Mouse (Mus musculus) heart, embryonic 13.5 days (tissue): ENCODE measurements around the gene Syne1. TPM values are rescaled to one million over a fixed set of nuclear protein-coding genes. Genes with fewer than 3 reads are reported as not detected.

Experiments
- ATAC-seq: fragments of 200-750 bp; cut with Nextera tagmentation; 2 replicates; pipeline ENCODE4 v1.8.0; 2017; ENCODE audit warnings: moderate TSS enrichment; ENCODE audit not compliant: insufficient number of reproducible peaks, low FRiP score, low TSS enrichment; ENCODE audit errors: extremely low read depth
- H3K27ac ChIP-seq: fragments of 300-500 bp; sonication (generic); replicated peaks from 2 replicates; pipeline ENCODE4 v1.5.1; 2015; ENCODE audit warnings: moderate library complexity, mild to moderate bottlenecking, inconsistent platforms
- H3K27me3 ChIP-seq: fragments of 300-500 bp; sonication (generic); replicated peaks from 2 replicates; pipeline ENCODE4 v1.6.1; 2015; ENCODE audit warnings: mild to moderate bottlenecking, inconsistent platforms
- H3K36me3 ChIP-seq: fragments of 300-500 bp; sonication (generic); 2 replicates; pipeline ENCODE4 v1.6.1; 2015; ENCODE audit warnings: mild to moderate bottlenecking, inconsistent platforms
- H3K4me1 ChIP-seq: fragments of 300-500 bp; sonication (generic); 2 replicates; pipeline ENCODE4 v1.6.1; 2015; ENCODE audit warnings: inconsistent platforms
- H3K4me2 ChIP-seq: fragments of 300-500 bp; sonication (generic); 2 replicates; pipeline ENCODE4 v1.6.1; 2015; ENCODE audit warnings: inconsistent platforms, mild to moderate bottlenecking, moderate library complexity
- H3K4me3 ChIP-seq: fragments of 300-500 bp; sonication (generic); 2 replicates; pipeline ENCODE4 v1.5.1; 2015; ENCODE audit warnings: moderate library complexity, mild to moderate bottlenecking, inconsistent platforms
- H3K9ac ChIP-seq: fragments of 300-500 bp; sonication (generic); 2 replicates; pipeline ENCODE4 v1.6.1; 2015; ENCODE audit warnings: inconsistent platforms, mild to moderate bottlenecking, moderate library complexity
- H3K9me3 ChIP-seq: fragments of 300-500 bp; sonication (generic); 2 replicates; pipeline ENCODE4 v1.6.1; 2016; ENCODE audit warnings: inconsistent platforms
- WGBS: fragments of 180-500 bp; shearing (Covaris S2); methylation state at CpG from one replicate; pipeline ENCODE4 v1.1.7; 2015; ENCODE audit warnings: mixed read lengths; 5-methylcytosine and 5-hydroxymethylcytosine counted together
- polyA plus RNA-seq: library from polyadenylated mRNA; unstranded; fragments of >200 nt; fragmentation: Nextera tagmentation; extraction: Ambion mirVana; gene quantifications from 2 replicates; pipeline ENCODE4 v1.2.1, GENCODE M21; 2015

The Syne1 gene
- polyA plus RNA-seq, 1 experiment from 2014 or later = 14.6 TPM

GRCm38 (mm10) chr10:5488097-5488496 lies 63.2 kb downstream of the Syne1 start:
- ATAC-seq = no peak
- Histone ChIP-seq H3K4me1 (no peaks in the 10 kb centered on the region), H3K27me3 (no peaks in the 10 kb centered on the region), H3K4me2 (no peak overlapping the region), H3K9me3 (no peaks in the 10 kb centered on the region), H3K4me3 (no peak overlapping the region), H3K9ac (no peak overlapping the region), H3K27ac (no peak overlapping the region), H3K36me3 (no peaks in the 10 kb centered on the region)
- 31% methylated on average over 5 of the region's 5 CpGs for WGBS

GRCm38 (mm10) chr10:5480552-5481550 lies 70.4 kb downstream of the Syne1 start:
- H3K9ac ChIP-seq = no peak overlapping the region

GRCm38 (mm10) chr10:5480097-5480496 lies 71.2 kb downstream of the Syne1 start:
- ATAC-seq = no peak
- H3K9ac ChIP-seq = no peak overlapping the region
- H3K27ac ChIP-seq = no peak overlapping the region
- no peaks in the 10 kb centered on the region for H3K36me3 ChIP-seq
- H3K4me3 ChIP-seq = no peak overlapping the region
- 48% methylated on average over 5 of the region's 6 CpGs for WGBS
- no peaks in the 10 kb centered on the region for H3K4me1 ChIP-seq
- H3K9me3 ChIP-seq = no peaks in the 10 kb centered on the region
- H3K27me3 ChIP-seq = 0 out of 2 replicates have a peak, but pooled peaks cover 3% of the 10 kb centered on the region
- H3K4me2 ChIP-seq = no peak overlapping the region

More at GRCm38 (mm10) chr10:5480552-5481550, 70.4 kb downstream of the Syne1 start:
- H3K9me3 ChIP-seq = no peaks in the 10 kb centered on the region
- H3K27me3 ChIP-seq = 0 out of 2 replicates have a peak, but pooled peaks cover 3% of the 10 kb centered on the region
- 62% methylated on average over 9 of the region's 9 CpGs for whole genome bisulfite sequencing
- H3K36me3 ChIP-seq = no peaks in the 10 kb centered on the region
- ATAC-seq = no peak
- no peak overlapping the region for H3K27ac ChIP-seq
- H3K4me1 ChIP-seq = no peaks in the 10 kb centered on the region
- H3K4me2 ChIP-seq = no peak overlapping the region
- no peak overlapping the region for H3K4me3 ChIP-seq

- Histone ChIP-seq H3K36me3 (no peaks in the 10 kb centered on the region), H3K9me3 (no peaks in the 10 kb centered on the region), H3K4me3 (no peak overlapping the region), H3K4me2 (no peak overlapping the region), H3K4me1 (no peaks in the 10 kb centered on the region), H3K27me3 (no peaks in the 10 kb centered on the region), H3K9ac (no peak overlapping the region), H3K27ac (no peak overlapping the region)
- no peak for ATAC-seq
- 74% methylated on average over 2 of the region's 2 CpGs for WGBS
Observed at GRCm38 (mm10) chr10:5468638-5469037, 82.6 kb downstream of the Syne1 start.

GRCm38 (mm10) chr10:5453830-5454229 lies 97.5 kb downstream of the Syne1 start:
- H3K4me1 ChIP-seq = no peaks in the 10 kb centered on the region
- H3K36me3 ChIP-seq = no peaks in the 10 kb centered on the region
- H3K27ac ChIP-seq = no peak overlapping the region
- no peak overlapping the region for H3K4me2 ChIP-seq
- H3K27me3 ChIP-seq = no peaks in the 10 kb centered on the region
- H3K9ac ChIP-seq = no peak overlapping the region
- no peak for ATAC-seq
- H3K4me3 ChIP-seq = no peak overlapping the region
- H3K9me3 ChIP-seq = no peaks in the 10 kb centered on the region

- Histone ChIP-seq H3K4me1 (no peaks in the 10 kb centered on the region), H3K9ac (no peak overlapping the region), H3K36me3 (no peaks in the 10 kb centered on the region), H3K9me3 (no peaks in the 10 kb centered on the region), H3K27ac (no peak overlapping the region), H3K27me3 (no peaks in the 10 kb centered on the region), H3K4me3 (no peak overlapping the region), H3K4me2 (no peak overlapping the region)
- ATAC-seq = no peak
- WGBS = 79% methylated on average over 2 of the region's 2 CpGs
Observed at GRCm38 (mm10) chr10:5449944-5450343, 101.3 kb downstream of the Syne1 start.

- WGBS = 67% methylated on average over 4 of the region's 4 CpGs
- no peak overlapping the region for H3K4me2 ChIP-seq
- H3K4me3 ChIP-seq = no peak overlapping the region
- no peak overlapping the region for H3K9ac ChIP-seq
- H3K27ac ChIP-seq = no peak overlapping the region
- H3K36me3 ChIP-seq = no peaks in the 10 kb centered on the region
- no peaks in the 10 kb centered on the region for H3K27me3 ChIP-seq
- no peaks in the 10 kb centered on the region for H3K9me3 ChIP-seq
- ATAC-seq = no peak
- H3K4me1 ChIP-seq = no peaks in the 10 kb centered on the region
Observed at GRCm38 (mm10) chr10:5447950-5448716, 103.1 kb downstream of the Syne1 start.

- Histone ChIP-seq H3K9ac (no peak overlapping the region), H3K36me3 (no peaks in the 10 kb centered on the region), H3K9me3 (no peaks in the 10 kb centered on the region), H3K4me3 (no peak overlapping the region), H3K27ac (no peak overlapping the region), H3K4me1 (no peaks in the 10 kb centered on the region), H3K27me3 (no peaks in the 10 kb centered on the region), H3K4me2 (no peak overlapping the region)
- WGBS = 88% methylated on average over 3 of the region's 3 CpGs
- ATAC-seq = no peak
Observed at GRCm38 (mm10) chr10:5445313-5445712, 106.0 kb downstream of the Syne1 start.

- no peak overlapping the region for H3K9ac ChIP-seq
- WGBS = 78% methylated on average over 2 of the region's 2 CpGs
- H3K36me3 ChIP-seq = no peaks in the 10 kb centered on the region
- H3K4me1 ChIP-seq = no peaks in the 10 kb centered on the region
- no peaks in the 10 kb centered on the region for H3K9me3 ChIP-seq
- H3K4me3 ChIP-seq = no peak overlapping the region
- H3K4me2 ChIP-seq = no peak overlapping the region
- no peak overlapping the region for H3K27ac ChIP-seq
- no peaks in the 10 kb centered on the region for H3K27me3 ChIP-seq
- ATAC-seq = no peak
Observed at GRCm38 (mm10) chr10:5443020-5443419, 108.3 kb downstream of the Syne1 start.

GRCm38 (mm10) chr10:5439802-5440350 lies 111.4 kb downstream of the Syne1 start:
- Histone ChIP-seq H3K9ac (no peak overlapping the region), H3K4me1 (no peaks in the 10 kb centered on the region), H3K4me2 (no peak overlapping the region), H3K4me3 (no peak overlapping the region), H3K36me3 (no peaks in the 10 kb centered on the region), H3K27me3 (no peaks in the 10 kb centered on the region), H3K9me3 (no peaks in the 10 kb centered on the region), H3K27ac (no peak overlapping the region)
- ATAC-seq = no peak
- WGBS = 54% methylated on average over 2 of the region's 2 CpGs

GRCm38 (mm10) chr10:5437766-5438165 lies 113.5 kb downstream of the Syne1 start:
- WGBS = 77% methylated on average over 2 of the region's 2 CpGs
- no peak overlapping the region for H3K4me3 ChIP-seq
- H3K27ac ChIP-seq = no peak overlapping the region
- no peaks in the 10 kb centered on the region for H3K36me3 ChIP-seq
- H3K4me1 ChIP-seq = no peaks in the 10 kb centered on the region
- no peaks in the 10 kb centered on the region for H3K27me3 ChIP-seq
- no peak overlapping the region for H3K9ac ChIP-seq
- H3K9me3 ChIP-seq = no peaks in the 10 kb centered on the region
- H3K4me2 ChIP-seq = no peak overlapping the region
- no peak for ATAC-seq
